Mouse (Mus musculus) gastrocnemius, postnatal 4 days (tissue): ENCODE results near the gene Ncs1. TPM values are rescaled to one million over a fixed set of nuclear protein-coding genes. Genes with fewer than 3 reads are reported as not detected.

Experiments
- DNase-seq, 2 experiments: peaks; one replicate each; pipeline ENCODE4 v3.0.0; 2021 to 2022; ENCODE audit warnings: low spot score in 2 of 2, mixed read lengths in 2 of 2
- total RNA-seq, 2 experiments: library from RNA; stranded (reverse); gene quantifications; 2 replicates each; pipeline ENCODE4 v1.2.3; 2021

Gene Ncs1
- total RNA-seq, 2 experiments from 2014 or later, result 28.9 to 34.5 TPM

- DNase-seq, result no peak
Observed at GRCm38 (mm10) chr2:31319200-31319599, 73.6 kb downstream of the Ncs1 start.

- DNase-seq, result no peak
Observed at GRCm38 (mm10) chr2:31327186-31327585, 81.6 kb downstream of the Ncs1 start.

GRCm38 (mm10) chr2:31337706-31338330 lies 92.2 kb downstream of the Ncs1 start:
- DNase-seq, result peak in 1 of 2 experiments; percentile 51

- DNase-seq, result peak; percentile 67 to 80
Observed at GRCm38 (mm10) chr2:31339826-31340225, 94.2 kb downstream of the Ncs1 start.

GRCm38 (mm10) chr2:31341726-31342535 lies 96.3 kb downstream of the Ncs1 start:
- DNase-seq, result no peak

Other genes starting within 250 kb of the Ncs1 start
- 10 to 100 TPM; 33.8 to 37.3 TPM for gene Fnbp1, start 103.8 kb upstream of the Ncs1 start, total RNA-seq
- gene Gpr107, start 93.5 kb upstream of the Ncs1 start, total RNA-seq, result 10 to 100 TPM; 43.2 to 46.0 TPM
- 10 to 100 TPM; 45.3 to 47.6 TPM for gene Hmcn2, start 68.6 kb downstream of the Ncs1 start, total RNA-seq
- 1 to 10 TPM; 2.8 to 4.2 TPM for gene Ass1, start 224.4 kb downstream of the Ncs1 start, total RNA-seq